Mouse (Mus musculus) midbrain, embryonic 11.5 days (tissue): ENCODE measurements around the gene Hoxb13. TPM values are rescaled to one million over a fixed set of nuclear protein-coding genes. Genes with fewer than 3 reads are reported as not detected.
A peak's percentile ranks its signal among the peaks of the same experiment; 100 is the strongest.

ENCODE experiments used
- ATAC-seq: fragments of 200-750 bp; cut with Nextera tagmentation; 2 replicates; pipeline ENCODE4 v1.8.0; 2017; ENCODE audit warnings: moderate TSS enrichment, moderate library complexity; ENCODE audit not compliant: low FRiP score
- DNase-seq: peaks from one replicate; pipeline ENCODE4 v3.0.0; 2015; ENCODE audit warnings: low spot score; ENCODE audit errors: missing footprints
- H3K27ac ChIP-seq: fragments of 300-500 bp; sonication (generic); 2 replicates; pipeline ENCODE4 v1.5.1; 2014; ENCODE audit warnings: low read depth, low read length
- H3K27me3 ChIP-seq: fragments of 300-500 bp; sonication (generic); 2 replicates; pipeline ENCODE4 v1.6.1; 2014; ENCODE audit warnings: mild to moderate bottlenecking, low read length, moderate library complexity, mixed read lengths; ENCODE audit not compliant: control insufficient read depth, insufficient read depth
- H3K36me3 ChIP-seq: fragments of 300-500 bp; sonication (generic); 2 replicates; pipeline ENCODE4 v1.6.1; 2014; ENCODE audit warnings: mild to moderate bottlenecking, low read length, moderate library complexity, mixed read lengths; ENCODE audit not compliant: control insufficient read depth, insufficient read depth
- H3K4me1 ChIP-seq: fragments of 300-500 bp; sonication (generic); 2 replicates; pipeline ENCODE4 v1.6.1; 2014; ENCODE audit warnings: low read length; ENCODE audit not compliant: control insufficient read depth, insufficient read depth
- H3K4me2 ChIP-seq: fragments of 300-500 bp; sonication (generic); 2 replicates; pipeline ENCODE4 v1.6.1; 2014; ENCODE audit warnings: mild to moderate bottlenecking, moderate library complexity
- H3K4me3 ChIP-seq: fragments of 300-500 bp; sonication (generic); 2 replicates; pipeline ENCODE4 v1.5.1; 2014; ENCODE audit warnings: low read depth, low read length
- H3K9ac ChIP-seq: fragments of 300-500 bp; sonication (generic); 2 replicates; pipeline ENCODE4 v1.6.1; 2014; ENCODE audit warnings: low read length
- H3K9me3 ChIP-seq: fragments of 300-500 bp; sonication (generic); 2 replicates; pipeline ENCODE4 v1.6.1; 2016; ENCODE audit warnings: low read length; ENCODE audit not compliant: control insufficient read depth
- WGBS: fragments of 180-500 bp; shearing (Covaris S2); extraction: QIAGEN DNeasy Blood & Tissue Kit; methylation state at CpG from one replicate; pipeline ENCODE4 v1.1.7; 2014; 5-methylcytosine and 5-hydroxymethylcytosine counted together
- polyA plus RNA-seq: library from polyadenylated mRNA; unstranded; fragments of >200 nt; fragmentation: Nextera tagmentation; extraction: Ambion mirVana; gene quantifications from 2 replicates; pipeline ENCODE4 v1.2.1, GENCODE M21; 2014

The Hoxb13 gene
- polyA plus RNA-seq, 1 experiment from 2014 or later: not detected

GRCm38 (mm10) chr11:96172511-96173287 lies 21.4 kb upstream of the Hoxb13 start:
- no peak overlapping the region for H3K4me3 ChIP-seq
- no peaks in the 10 kb centered on the region for H3K9me3 ChIP-seq
- peaks cover 96% of the 10 kb centered on the region for H3K27me3 ChIP-seq
- H3K4me2 ChIP-seq: no peak overlapping the region
- H3K36me3 ChIP-seq: no peaks in the 10 kb centered on the region
- DNase-seq (peak; percentile 92), ATAC-seq (no peak)
- H3K4me1 ChIP-seq: no peaks in the 10 kb centered on the region; the same call in 1 of the 2 replicates
- H3K27ac ChIP-seq: no peak overlapping the region
- H3K9ac ChIP-seq: no peak overlapping the region
- WGBS: 1% methylated on average over 25 of the region's 25 CpGs

- Histone ChIP-seq H3K4me3 (no peak overlapping the region), H3K9ac (no peak overlapping the region), H3K9me3 (no peaks in the 10 kb centered on the region), H3K27ac (no peak overlapping the region), H3K4me2 (no peak overlapping the region), H3K36me3 (no peaks in the 10 kb centered on the region), H3K4me1 (no peaks in the 10 kb centered on the region; the same call in 1 of the 2 replicates), H3K27me3 (peaks cover 96% of the 10 kb centered on the region)
- ATAC-seq (no peak), DNase-seq (peak; percentile 92)
- WGBS: under 1% methylated on average over 16 of the region's 16 CpGs
These were observed 20.8 kb upstream of the Hoxb13 start for GRCm38 (mm10) chr11:96173288-96173840.

DNA sequence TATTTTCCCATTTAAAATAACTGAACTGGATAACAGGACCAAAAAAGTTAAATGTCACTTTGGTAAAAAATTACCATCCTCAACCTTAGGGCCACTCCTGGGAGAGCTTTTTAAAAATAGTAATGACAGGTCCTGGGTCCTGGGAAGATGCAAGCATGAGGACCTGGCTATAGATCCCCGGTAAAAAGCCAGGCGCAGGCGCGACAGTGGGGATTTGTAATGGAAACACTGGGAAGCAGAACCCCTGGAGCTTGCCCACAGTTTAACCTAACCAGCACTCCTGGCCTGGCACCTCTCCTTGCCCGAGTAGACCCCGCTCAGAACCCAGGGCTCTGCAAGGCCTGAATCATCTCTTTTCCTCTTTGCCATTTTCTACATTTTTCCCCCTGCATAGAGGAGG lies 19.2 kb upstream of the Hoxb13 start:
- no peak overlapping the region for H3K27ac ChIP-seq
- WGBS: under 1% methylated on average over 6 of the region's 6 CpGs
- DNase-seq: peak; percentile 93

GRCm38 (mm10) chr11:96175511-96175910 lies 18.6 kb upstream of the Hoxb13 start:
- no peak overlapping the region for H3K27ac ChIP-seq
- no peaks in the 10 kb centered on the region for H3K9me3 ChIP-seq
- WGBS: under 1% methylated on average over 17 of the region's 17 CpGs
- H3K4me2 ChIP-seq: no peak overlapping the region
- peaks cover 96% of the 10 kb centered on the region for H3K27me3 ChIP-seq
- H3K4me1 ChIP-seq: no peaks in the 10 kb centered on the region; the same call in 1 of the 2 replicates
- no peak overlapping the region for H3K4me3 ChIP-seq
- DNase-seq (peak; percentile 95), ATAC-seq (no peak)
- no peaks in the 10 kb centered on the region for H3K36me3 ChIP-seq
- H3K9ac ChIP-seq: no peak overlapping the region

More for the DNA sequence above, 19.2 kb upstream of the Hoxb13 start:
- H3K9ac ChIP-seq: no peak overlapping the region
- H3K4me3 ChIP-seq: no peak overlapping the region
- H3K4me1 ChIP-seq: no peaks in the 10 kb centered on the region; the same call in 1 of the 2 replicates
- no peaks in the 10 kb centered on the region for H3K9me3 ChIP-seq
- H3K4me2 ChIP-seq: no peak overlapping the region
- no peak for ATAC-seq
- H3K27me3 ChIP-seq: peaks cover 96% of the 10 kb centered on the region
- no peaks in the 10 kb centered on the region for H3K36me3 ChIP-seq

- Histone ChIP-seq H3K36me3 (no peaks in the 10 kb centered on the region), H3K4me1 (no peaks in the 10 kb centered on the region), H3K9ac (no peak overlapping the region), H3K4me3 (no peak overlapping the region), H3K4me2 (no peak overlapping the region), H3K9me3 (no peaks in the 10 kb centered on the region), H3K27me3 (peaks cover 96% of the 10 kb centered on the region), H3K27ac (no peak overlapping the region)
- ATAC-seq (no peak), DNase-seq (peak; percentile 95)
- WGBS: 2% methylated on average over 9 of the region's 9 CpGs
These were observed 18.1 kb upstream of the Hoxb13 start for GRCm38 (mm10) chr11:96175951-96176530.

GRCm38 (mm10) chr11:96176841-96177240 lies 17.3 kb upstream of the Hoxb13 start:
- Histone ChIP-seq H3K9me3 (no peaks in the 10 kb centered on the region), H3K4me1 (no peaks in the 10 kb centered on the region), H3K27me3 (peaks cover 96% of the 10 kb centered on the region), H3K4me3 (no peak overlapping the region), H3K36me3 (no peaks in the 10 kb centered on the region), H3K27ac (no peak overlapping the region), H3K9ac (no peak overlapping the region), H3K4me2 (no peak overlapping the region)
- 3% methylated on average over 10 of the region's 10 CpGs for WGBS
- DNase-seq (peak; percentile 92), ATAC-seq (no peak)

DNA sequence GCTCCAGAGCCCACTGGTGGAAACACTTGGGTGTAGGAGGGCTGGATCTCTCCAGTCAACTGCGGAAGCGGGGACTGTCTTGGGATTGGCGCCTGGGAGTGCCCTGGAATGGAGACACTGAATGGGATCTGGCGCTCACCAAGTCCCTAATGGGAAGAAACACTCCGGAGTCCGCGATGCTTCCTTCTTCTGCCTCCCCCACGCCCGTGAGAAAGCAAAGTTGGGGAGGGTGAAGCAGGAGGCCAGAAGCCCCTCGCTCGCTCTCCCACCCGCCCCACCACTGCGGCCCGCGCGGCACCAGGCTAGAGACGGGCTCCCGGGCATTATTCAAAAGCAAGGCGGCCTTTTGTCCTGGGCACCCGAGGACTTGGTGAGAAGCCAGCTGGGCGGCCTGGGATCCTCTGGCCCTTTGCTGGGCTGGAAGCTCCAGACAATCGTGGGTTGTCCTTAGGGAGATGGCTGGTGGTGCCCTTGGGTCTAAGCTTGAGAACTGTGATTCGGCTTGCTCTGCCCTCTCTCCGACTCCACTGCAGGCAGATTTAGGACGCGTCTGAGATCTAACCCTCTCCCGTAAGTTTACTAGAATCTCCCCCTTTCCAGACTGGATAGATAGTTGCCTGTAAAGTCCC lies 16.5 kb upstream of the Hoxb13 start:
- H3K4me2 ChIP-seq: no peak overlapping the region
- no peak overlapping the region for H3K27ac ChIP-seq
- ATAC-seq (no peak), DNase-seq (peak; percentile 96)
- 1% methylated on average over 27 of the region's 27 CpGs for WGBS
- no peaks in the 10 kb centered on the region for H3K9me3 ChIP-seq
- no peaks in the 10 kb centered on the region for H3K4me1 ChIP-seq
- H3K9ac ChIP-seq: no peak overlapping the region
- H3K27me3 ChIP-seq: peaks cover 96% of the 10 kb centered on the region
- no peak overlapping the region for H3K4me3 ChIP-seq
- H3K36me3 ChIP-seq: no peaks in the 10 kb centered on the region

DNA sequence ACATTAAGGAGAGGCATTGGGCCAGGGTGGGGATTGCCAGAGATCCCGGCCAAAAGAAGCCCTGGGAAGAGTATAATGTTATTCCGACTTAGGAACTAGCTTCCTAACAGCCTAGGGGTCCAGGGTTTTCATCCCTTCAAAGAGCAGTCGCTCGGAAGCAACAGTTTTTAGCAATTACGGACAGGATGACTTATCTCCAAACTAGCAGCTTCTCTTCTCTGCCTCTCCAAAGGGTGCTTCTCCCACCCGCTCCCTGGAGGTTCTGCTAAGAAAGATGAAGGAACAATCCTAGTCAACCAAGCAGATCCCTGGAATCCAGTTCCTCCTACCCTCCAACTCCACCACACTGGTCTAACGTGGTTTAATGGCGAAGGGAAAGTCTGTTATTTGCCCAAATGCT lies 15.8 kb upstream of the Hoxb13 start:
- peaks cover 4% of the 10 kb centered on the region; the same call in 1 of the 2 replicates for H3K9me3 ChIP-seq
- H3K4me2 ChIP-seq: no peak overlapping the region
- no peak overlapping the region for H3K27ac ChIP-seq
- H3K4me3 ChIP-seq: no peak overlapping the region
- H3K27me3 ChIP-seq: peaks cover 96% of the 10 kb centered on the region
- DNase-seq (peak; percentile 96), ATAC-seq (no peak)
- no peaks in the 10 kb centered on the region for H3K4me1 ChIP-seq
- H3K36me3 ChIP-seq: no peaks in the 10 kb centered on the region
- under 1% methylated on average over 8 of the region's 8 CpGs for WGBS
- no peak overlapping the region for H3K9ac ChIP-seq
